Mouse (Mus musculus) retina, postnatal 7 days (tissue): ENCODE results near the gene Scamp1.

Source experiments
- DNase-seq: peaks from one replicate; pipeline ENCODE4 v3.0.0-alpha.2; 2012; ENCODE audit warnings: low read depth, low spot score

Gene Scamp1

GRCm38 (mm10) chr13:94279420-94279819 is 6.2 kb downstream of the Scamp1 start:
- DNase-seq = no peak

- no peak for DNase-seq
Observed at GRCm38 (mm10) chr13:94271284-94271683, 14.4 kb downstream of the Scamp1 start.

GRCm38 (mm10) chr13:94268201-94268600 is 17.5 kb downstream of the Scamp1 start:
- no peak for DNase-seq

GRCm38 (mm10) chr13:94267190-94267589 is 18.5 kb downstream of the Scamp1 start:
- DNase-seq = no peak

GRCm38 (mm10) chr13:94266530-94266929 is 19.1 kb downstream of the Scamp1 start:
- DNase-seq = no peak

- no peak for DNase-seq
Observed at GRCm38 (mm10) chr13:94265291-94265690, 20.4 kb downstream of the Scamp1 start.

- no peak for DNase-seq
Observed at GRCm38 (mm10) chr13:94263943-94264342, 21.7 kb downstream of the Scamp1 start.

- no peak for DNase-seq
Observed at GRCm38 (mm10) chr13:94262551-94262950, 23.1 kb downstream of the Scamp1 start.

- no peak for DNase-seq
Observed at GRCm38 (mm10) chr13:94261624-94262023, 24.0 kb downstream of the Scamp1 start.

- no peak for DNase-seq
Observed at GRCm38 (mm10) chr13:94260961-94261360, 24.7 kb downstream of the Scamp1 start.

GRCm38 (mm10) chr13:94259210-94259609 is 26.4 kb downstream of the Scamp1 start:
- DNase-seq = no peak

- no peak for DNase-seq
Observed at GRCm38 (mm10) chr13:94258530-94258929, 27.1 kb downstream of the Scamp1 start.

GRCm38 (mm10) chr13:94257711-94258110 is 27.9 kb downstream of the Scamp1 start:
- no peak for DNase-seq

GRCm38 (mm10) chr13:94255176-94255575 is 30.5 kb downstream of the Scamp1 start:
- DNase-seq = no peak

- no peak for DNase-seq
Observed at GRCm38 (mm10) chr13:94254286-94254685, 31.4 kb downstream of the Scamp1 start.

- DNase-seq = no peak
Observed at GRCm38 (mm10) chr13:94253052-94253451, 32.6 kb downstream of the Scamp1 start.

GRCm38 (mm10) chr13:94250761-94251160 is 34.9 kb downstream of the Scamp1 start:
- DNase-seq = no peak

- no peak for DNase-seq
Observed at GRCm38 (mm10) chr13:94250188-94250587, 35.5 kb downstream of the Scamp1 start.

GRCm38 (mm10) chr13:94242897-94243296 is 42.8 kb downstream of the Scamp1 start:
- no peak for DNase-seq

GRCm38 (mm10) chr13:94241892-94242524 is 43.6 kb downstream of the Scamp1 start:
- no peak for DNase-seq

GRCm38 (mm10) chr13:94240873-94241272 is 44.8 kb downstream of the Scamp1 start:
- DNase-seq = no peak

- DNase-seq = no peak
Observed at GRCm38 (mm10) chr13:94240111-94240510, 45.5 kb downstream of the Scamp1 start.

GRCm38 (mm10) chr13:94239488-94239887 is 46.2 kb downstream of the Scamp1 start:
- DNase-seq = no peak

- no peak for DNase-seq
Observed at GRCm38 (mm10) chr13:94231871-94232270, 53.8 kb downstream of the Scamp1 start.
